Mouse (Mus musculus) 416B (cell line): ENCODE measurements around the gene Hist1h2ah.
"Not testable (repeated sequence)": the region's sequence is repeated elsewhere in the genome, so short reads cannot be mapped to it uniquely, and the experiment has no call there.

ENCODE experiments used
- DNase-seq: peaks from one replicate; pipeline ENCODE4 v3.0.0; 2011; ENCODE audit warnings: low read depth

Gene Hist1h2ah

DNA sequence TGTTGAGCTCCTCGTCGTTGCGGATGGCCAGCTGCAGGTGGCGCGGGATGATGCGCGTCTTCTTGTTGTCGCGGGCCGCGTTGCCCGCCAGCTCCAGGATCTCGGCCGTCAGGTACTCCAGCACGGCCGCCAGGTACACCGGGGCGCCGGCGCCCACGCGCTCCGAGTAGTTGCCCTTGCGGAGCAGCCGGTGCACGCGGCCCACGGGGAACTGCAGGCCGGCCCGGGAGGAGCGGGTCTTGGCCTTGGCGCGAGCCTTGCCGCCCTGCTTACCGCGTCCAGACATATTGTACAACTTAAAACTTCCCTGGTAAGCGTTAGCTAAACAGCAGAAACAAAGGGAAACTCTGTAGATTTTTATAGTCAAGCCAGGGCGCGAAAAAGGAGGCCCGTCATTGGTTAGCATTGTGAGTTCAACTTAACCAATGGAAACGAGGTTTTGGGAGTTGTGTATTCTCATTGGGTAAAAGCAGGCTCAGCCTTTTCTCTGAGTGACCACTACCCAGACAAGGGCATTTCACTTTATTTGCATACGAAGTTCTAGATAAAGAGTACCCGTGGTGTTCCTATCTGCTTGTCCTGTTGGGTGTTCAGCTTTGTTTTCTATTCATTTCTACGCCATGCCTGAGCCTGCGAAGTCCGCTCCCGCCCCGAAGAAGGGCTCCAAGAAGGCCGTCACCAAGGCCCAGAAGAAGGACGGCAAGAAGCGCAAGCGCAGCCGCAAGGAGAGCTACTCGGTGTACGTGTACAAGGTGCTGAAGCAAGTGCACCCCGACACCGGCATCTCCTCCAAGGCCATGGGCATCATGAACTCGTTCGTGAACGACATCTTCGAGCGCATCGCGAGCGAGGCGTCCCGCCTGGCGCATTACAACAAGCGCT, at the start of gene Hist1h2ah, which contains the start of gene Hist1h2bk:
Gene Hist1h2ah, minus strand, starts transcription at position 302 of the 882 bp plus-strand sequence.
Gene Hist1h2bk, plus strand, starts transcription at position 604 of the 882 bp plus-strand sequence.
- DNase-seq, result peak; percentile 100

DNA sequence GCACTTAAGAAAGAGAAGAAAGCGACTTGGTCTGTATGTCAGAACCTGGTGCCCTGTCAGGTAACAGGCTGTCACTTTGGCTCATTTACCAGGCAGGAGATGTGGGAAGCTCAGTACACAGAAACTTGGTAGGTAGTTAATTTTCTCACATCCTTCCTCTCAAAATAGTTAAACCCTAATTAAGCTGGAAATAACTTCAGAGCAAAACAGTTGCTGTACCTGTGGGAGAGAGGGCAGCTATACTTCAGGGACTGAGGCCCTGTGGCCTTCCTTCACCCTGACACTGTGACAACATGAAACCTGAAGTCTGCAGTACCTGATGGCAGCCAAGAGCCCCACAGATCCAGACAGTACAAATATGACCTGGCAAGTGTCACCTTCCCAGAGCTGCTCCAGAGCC, 48.8 kb upstream of the Hist1h2ah start, which contains the start of gene Vmn1r188:
Gene Vmn1r188, plus strand, starts transcription at position 301 of the 400 bp plus-strand sequence.
- DNase-seq, result not testable (repeated sequence)

DNA sequence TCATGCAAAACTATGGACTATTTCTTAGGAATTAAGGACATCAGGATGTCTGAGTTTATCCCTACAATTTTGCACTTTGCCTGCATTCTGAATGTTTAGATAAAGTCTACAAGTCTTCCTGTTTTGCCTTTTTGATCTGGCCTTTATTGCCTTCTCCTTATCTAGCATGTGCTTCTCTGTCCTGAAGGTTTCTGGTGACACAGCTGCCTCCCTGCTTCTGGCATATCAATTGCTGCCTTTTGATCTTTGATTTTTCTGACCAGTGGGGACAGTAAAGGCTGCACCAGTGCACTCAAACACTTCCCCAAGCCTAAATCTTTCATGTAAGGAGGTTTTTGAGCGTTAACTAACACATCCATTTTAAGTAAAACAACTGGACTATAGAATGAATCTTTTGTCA, 28.1 kb upstream of the Hist1h2ah start:
- DNase-seq, result no peak

DNA sequence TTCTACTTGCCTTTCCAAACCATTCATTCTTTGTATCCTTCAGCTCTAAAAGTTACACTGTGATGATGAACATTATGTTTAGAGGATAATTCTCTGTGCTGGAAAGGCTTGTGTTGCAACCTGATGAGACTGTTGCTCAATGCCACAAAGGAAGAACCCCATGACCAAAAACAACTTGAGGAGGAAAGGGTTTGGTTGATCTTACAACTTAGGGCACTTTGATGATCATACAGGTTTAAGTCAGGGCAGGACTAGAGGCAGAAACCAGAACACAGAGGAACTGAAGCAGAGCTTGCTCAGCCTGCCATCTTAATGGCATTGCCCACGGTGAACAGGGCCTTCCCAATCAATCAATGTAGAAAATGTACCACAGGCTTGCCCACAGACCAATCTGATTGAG, 26.1 kb upstream of the Hist1h2ah start:
- peak; percentile 41 for DNase-seq

DNA sequence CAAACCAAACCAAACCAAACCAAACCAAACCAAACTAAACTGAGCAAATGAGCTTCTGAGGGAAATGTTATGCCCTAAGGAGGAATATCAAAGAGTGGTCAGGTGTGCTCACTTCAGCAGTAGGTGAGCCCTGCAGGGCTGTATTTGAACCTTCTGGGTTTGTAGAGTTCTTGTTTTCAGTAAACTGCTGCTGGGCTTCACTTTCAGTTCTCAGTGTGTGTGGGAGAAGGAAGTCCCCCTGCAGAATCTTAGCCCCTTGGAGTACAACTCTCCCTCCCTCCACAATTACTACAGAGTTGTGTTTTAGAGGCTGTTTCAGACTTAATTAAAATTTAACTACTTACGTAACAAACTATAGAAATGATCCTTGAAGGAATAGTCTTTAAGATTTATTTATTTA, 18.4 kb upstream of the Hist1h2ah start:
- no peak for DNase-seq

DNA sequence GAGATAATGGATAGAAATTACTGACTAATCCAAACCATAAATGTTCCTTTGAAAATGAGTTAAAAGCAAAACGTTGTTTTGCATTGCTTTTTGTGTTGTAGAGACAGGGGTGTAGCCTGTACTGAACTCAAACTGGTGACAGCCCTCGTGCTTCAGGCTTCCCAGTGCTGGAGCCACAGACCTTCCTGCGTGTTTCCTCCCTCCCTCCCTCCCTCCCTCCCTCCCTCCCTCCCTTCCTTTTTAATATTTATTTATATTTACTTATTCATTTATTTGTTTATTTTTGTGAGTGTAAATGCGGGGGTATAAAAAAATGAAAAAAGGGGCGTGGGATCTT, 16.1 kb upstream of the Hist1h2ah start:
- DNase-seq, result no peak

DNA sequence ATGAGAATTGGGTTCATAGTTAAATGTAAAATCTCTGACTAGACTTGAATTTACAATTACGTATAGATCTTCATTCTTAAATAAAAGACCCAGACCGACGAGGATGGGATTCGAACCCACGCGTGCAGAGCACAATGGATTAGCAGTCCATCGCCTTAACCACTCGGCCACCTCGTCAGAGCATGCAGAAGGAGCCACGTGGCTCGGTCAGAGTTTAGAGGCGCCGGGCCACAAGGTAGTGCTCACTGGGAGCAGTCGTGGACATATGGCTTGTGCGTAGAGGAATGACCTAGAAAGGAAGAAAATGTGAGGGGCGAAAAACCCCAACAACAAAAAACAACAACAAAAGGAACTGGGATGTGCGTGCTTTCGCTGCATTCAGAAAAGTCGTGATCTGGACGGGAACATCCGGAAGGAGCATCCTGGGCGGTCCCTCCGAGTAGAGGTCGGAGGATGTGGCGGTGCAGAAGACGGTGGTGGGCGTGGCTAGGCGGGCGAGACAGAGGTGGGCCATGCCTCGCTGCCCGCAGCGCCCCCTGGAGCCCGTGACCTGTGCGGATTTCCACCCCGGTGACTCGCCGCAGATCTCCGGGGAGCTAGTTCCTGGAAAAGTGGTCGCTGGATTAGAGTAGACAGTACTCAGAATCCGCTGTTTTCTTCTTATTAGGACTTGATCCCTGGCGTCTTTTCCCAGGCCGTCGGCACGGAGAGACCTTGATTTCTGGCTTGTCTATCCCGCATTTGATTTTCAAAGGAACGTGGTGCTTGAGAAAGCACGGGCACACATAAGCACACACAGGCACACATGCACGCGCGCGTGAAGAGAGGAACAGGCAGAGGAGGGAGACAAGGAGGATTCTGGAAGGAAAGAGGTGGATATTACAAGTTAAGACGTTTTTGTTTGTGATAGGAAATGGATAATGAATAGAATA, 15.5 kb upstream of the Hist1h2ah start:
- peak; percentile 98 for DNase-seq

GRCm38 (mm10) chr13:22049737-22050440, 14.5 kb upstream of the Hist1h2ah start:
- DNase-seq, result peak; percentile 90

GRCm38 (mm10) chr13:22049041-22049440, 13.7 kb upstream of the Hist1h2ah start:
- no peak for DNase-seq

DNA sequence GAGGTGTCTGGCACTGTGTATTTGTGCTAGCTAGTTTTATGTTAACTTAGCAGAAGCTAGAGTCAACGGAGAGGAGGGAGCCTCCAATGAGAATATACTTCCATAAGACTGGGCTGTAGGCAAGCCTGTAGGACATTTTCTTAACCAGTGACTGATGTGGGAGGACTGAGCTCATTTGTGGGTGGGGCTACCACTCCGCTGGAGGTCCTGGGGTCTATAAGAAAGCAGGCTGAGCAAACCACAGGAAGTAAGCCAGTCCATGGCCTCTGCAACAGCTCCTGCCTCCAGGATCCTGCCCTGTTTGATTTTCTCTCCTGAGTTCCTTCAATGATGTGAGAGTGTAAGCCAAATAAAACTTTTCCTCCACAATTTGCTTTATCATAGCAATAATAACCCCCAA, 9.9 kb upstream of the Hist1h2ah start:
- DNase-seq, result peak; percentile 67

DNA sequence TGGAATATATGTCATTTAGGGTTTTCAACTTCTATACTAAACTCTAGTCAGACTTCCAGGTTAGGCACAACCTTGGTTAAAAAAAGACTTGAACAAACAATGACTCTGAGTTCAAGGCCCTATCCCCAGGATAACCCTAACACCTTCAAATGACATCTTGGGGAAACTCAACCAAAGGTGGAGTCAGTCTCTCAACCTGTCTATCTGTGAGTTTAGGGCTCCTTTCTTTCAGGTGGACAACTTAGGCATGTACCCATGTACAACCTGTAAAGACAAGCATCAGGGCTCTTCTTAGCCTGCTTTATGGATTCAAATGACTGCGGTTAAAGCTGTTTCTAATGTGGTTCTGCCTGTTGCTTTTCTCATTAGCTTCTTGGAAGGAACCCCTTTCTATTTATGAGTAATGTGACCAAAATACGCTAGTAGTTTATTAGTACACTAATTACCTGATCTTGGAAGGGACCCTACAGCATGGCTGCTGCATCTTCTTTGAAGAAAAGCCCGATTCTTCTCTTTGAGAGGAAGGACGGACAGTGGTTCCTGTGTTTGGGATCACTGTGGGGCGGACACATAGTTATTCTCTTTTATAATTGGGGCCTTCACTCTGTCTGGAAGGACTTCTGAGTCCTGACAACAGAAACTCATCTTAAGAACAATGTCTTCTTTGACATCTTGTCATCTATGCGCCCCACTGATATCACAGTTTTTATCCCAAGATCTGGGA, 9.2 kb upstream of the Hist1h2ah start:
- no peak for DNase-seq

- peak; percentile 92 for DNase-seq
Observed at GRCm38 (mm10) chr13:22043503-22044431, 8.4 kb upstream of the Hist1h2ah start.

GRCm38 (mm10) chr13:22042568-22043502, 7.5 kb upstream of the Hist1h2ah start, which contains the start of the genes Hist1h2ag and Hist1h2bj:
Gene Hist1h2ag (minus strand): TSS chr13:22042944.
Gene Hist1h2bj (plus strand): TSS chr13:22043214.
- peak; percentile 100 for DNase-seq

DNA sequence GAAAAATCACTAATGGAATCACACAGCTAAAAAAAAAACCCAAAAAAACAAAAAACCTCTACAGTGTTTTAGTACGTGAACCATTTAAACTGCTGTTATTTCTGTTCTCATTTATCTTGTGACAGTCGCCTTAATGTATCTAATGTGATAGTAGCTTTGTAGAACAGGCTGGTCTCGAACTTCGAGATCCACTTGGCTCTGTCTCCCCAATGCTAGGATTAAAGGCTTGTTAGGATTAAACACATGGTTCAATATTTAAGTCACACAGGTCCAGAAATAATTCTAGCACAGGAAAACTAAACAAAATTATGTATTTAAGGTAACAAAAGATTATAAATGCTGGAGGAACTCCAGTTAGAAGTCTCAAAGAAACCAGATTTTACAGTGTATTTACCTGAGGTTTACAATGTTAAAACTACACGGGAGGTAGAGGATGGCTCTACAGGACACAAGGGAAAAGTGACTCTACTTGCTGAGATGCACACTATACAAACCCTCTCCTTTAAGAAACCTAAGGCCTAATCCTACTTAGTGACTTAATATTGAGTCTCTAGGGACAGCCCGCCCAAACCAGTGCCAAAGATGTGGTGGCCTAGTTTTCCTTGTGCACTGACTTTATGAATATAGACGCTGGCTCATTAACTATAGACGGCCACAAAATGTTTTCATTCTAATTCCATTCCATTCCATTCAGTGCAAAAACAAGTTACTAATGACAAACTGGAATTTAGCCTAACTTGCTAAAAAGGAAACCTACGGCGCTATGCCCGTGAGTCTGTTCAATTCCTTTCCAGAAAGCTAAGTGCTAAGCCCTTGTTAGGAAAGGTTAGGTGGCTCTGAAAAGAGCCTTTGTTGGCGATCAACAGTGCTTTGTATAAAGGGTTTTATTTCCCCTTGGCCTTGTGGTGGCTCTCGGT, 6.5 kb upstream of the Hist1h2ah start:
- peak; percentile 87 for DNase-seq

- peak; percentile 99 for DNase-seq
Observed at GRCm38 (mm10) chr13:22041142-22041536, 5.8 kb upstream of the Hist1h2ah start, which contains the start of gene Hist1h4i. Gene Hist1h4i (minus strand): TSS chr13:22041362.

- peak; percentile 92 for DNase-seq
Observed at GRCm38 (mm10) chr13:22040464-22041141, 5.2 kb upstream of the Hist1h2ah start.

DNA sequence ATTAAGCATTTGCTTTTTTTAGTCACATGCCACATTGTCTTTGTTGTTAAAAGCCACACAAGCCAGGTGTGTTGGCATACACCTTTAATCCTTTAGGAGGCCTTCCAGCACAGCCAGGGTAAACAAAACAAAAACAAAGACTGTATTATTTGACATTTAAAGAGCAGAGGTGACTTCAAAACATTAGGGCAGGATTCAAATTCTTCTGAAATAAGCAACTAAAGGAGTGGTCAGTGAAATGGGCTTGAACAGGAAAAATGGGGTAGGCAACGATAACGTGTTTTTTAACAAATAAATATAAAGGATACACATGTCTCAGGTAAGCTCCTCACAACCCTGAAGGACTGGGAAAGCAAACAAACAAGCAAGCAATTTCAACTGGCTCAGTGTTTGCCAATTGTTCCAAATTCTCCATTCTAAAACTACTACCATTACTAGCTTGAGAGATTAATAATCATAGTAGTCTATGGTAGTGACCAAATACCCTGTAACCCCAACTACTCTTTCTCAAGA, 4.6 kb upstream of the Hist1h2ah start:
- DNase-seq, result no peak
